Mouse (Mus musculus) neutrophil, adult 83 days (primary cell): ENCODE data around the gene Mms19. TPM values are rescaled to one million over a fixed set of nuclear protein-coding genes. Genes with fewer than 3 reads are reported as not detected.

Source experiments
- total RNA-seq, 2 experiments: library from RNA; stranded (reverse); gene quantifications; one replicate each; pipeline ENCODE4 v1.2.4; 2023

Gene Mms19
- total RNA-seq: 10 to 100 TPM; 42.8 to 43.7 TPM

DNA sequence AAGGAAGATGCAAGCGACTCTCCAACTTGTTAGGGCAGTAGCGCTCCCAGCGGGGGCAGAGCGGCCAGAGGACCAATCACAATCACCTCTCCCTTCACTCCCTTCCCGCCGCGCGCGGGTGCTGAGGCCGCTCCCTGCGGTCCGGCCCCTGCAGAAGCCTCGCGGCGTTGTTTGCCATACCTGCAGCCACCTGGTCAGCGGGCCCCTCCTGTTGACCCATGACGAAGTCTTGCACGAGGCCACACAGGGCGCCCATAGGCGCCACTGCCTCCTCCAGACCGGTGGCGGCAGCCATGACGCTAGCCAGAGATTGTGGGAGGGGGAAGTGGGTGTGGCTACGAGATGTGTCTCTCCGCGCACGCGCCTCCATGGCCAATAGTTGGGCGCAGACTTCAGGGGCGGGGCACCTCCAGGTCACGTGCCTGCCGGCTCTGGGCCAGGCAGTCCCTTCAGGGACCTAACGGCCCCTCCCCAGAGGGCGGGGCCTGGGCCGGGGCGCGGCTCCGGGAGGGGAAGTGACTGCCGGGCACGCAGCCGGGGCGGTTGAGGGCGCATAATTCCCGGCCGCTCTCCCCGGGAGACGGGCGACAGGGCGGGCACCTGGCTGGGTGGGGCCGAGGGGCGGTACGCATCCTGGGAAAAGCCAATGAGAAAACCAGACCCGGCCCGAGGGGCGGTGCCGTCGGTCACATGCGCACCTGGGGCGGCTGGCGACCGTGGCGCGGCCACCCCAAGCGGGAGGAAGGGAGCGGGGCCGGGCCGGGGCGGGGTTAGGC, at the start of gene Mms19:
Gene Mms19, minus strand, starts transcription at position 339 of the 776 bp plus-strand sequence.

DNA sequence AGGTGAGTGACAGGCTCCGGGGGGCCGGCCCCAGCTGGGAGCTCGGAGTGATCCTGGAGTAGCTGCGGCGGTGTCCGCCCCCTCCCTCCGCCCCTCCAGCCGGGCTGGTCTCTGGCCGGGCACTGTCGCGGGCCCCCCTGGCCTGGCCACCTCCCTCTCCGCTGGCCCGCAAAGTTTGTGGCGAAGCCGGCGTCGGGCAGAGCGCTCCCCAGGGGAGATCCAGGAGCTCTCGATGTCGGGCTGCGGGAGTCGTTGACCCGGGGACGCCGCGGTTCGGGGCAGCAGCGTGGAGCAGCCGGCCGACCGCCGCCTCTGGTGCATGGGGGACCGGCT, 604 bp upstream of the Mms19 start, which contains the start of gene Ubtd1:
Gene Ubtd1, plus strand, starts transcription at position 169 of the 333 bp plus-strand sequence.

DNA sequence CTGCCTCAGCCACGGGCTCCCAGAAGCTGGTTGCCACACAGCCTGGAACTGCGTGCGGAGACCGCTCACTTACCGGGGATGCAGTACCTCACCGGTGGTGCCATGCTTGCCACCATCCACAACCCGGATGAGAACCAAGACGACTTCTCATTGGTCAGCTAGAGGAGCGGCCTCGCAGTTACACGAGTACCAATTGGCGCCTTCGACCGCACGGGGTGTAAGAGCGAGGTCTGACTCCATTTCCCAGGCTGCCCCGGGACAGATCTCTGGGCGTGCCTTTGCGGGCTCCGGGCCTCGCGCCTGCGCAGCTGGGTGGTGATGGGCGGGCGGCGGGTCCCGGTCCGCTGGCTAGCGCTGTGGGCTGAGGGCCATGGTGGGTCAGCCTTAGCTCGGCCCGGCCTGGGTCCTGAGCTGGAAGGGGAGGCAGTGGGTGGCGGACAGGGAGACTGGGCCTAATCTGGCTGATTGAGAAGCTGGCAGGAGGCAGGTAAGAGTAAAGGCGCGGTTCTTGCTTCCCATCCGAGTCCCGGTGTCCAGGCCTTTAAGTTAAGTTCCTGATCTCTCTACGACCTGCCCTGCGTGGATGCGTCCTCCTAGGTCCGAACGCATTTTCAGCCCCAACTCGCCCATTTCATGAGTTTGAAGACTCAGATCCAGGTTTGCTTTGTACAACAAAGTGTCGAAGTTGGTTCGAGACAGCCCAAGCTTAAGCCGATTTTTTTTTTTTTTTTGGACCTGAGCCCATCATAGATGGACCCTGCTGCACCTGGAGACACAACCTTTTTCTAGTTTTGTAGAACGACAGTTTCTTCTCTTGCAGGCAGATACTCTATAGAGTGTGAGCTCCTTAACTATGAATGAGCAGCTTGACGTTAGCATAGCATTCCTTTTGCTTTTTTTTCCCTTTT, 47.5 kb downstream of the Mms19 start, which contains the start of the genes Exosc1 and Zdhhc16:
Gene Exosc1, minus strand, starts transcription at position 245 of the 908 bp plus-strand sequence.
Gene Zdhhc16, plus strand, starts transcription at position 302 of the 908 bp plus-strand sequence.

DNA sequence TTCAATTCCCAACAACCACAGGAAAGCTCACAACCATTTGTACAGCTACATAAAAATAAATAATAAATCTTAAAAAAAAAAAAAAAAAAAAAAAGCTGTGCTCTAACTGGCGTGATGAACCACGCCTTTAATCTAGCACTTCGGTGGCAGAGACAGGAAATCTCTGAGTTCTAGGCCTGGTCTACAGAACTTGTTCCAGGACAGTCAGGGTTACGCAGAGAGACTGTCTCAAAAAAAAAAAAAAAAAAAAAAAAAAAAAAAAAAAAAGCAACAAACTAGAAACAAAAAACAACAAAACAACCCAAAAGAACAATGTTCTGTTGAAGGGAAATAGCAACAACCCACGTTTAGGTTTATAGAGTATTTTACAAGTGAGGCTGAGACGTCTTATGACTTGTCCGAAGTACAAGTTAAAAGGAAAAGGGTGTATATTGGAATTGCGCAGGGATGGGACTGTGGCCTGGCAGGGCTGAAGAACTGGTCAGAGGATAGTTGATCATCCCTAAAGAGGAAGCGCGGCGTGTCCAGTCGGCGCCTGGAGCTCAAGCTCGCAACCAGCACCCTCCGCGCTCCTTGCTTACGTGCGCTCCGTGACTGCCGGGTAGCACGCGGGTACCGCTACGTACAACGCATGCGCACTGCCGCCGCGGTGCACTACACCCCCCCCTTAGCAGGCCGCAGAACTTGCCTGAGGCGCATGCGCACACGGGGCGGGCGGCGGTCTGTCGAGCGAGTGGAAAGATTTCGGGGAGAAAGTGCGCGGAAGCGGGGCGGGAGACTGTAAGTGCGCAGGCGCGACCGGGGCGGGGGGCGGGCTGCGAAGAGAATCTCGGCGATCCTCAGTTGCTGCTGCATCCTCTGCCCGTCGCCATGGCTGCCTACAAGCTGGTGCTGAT, 69.5 kb downstream of the Mms19 start, which contains the start of gene Pgam1:
Gene Pgam1, plus strand, starts transcription at position 746 of the 896 bp plus-strand sequence.

DNA sequence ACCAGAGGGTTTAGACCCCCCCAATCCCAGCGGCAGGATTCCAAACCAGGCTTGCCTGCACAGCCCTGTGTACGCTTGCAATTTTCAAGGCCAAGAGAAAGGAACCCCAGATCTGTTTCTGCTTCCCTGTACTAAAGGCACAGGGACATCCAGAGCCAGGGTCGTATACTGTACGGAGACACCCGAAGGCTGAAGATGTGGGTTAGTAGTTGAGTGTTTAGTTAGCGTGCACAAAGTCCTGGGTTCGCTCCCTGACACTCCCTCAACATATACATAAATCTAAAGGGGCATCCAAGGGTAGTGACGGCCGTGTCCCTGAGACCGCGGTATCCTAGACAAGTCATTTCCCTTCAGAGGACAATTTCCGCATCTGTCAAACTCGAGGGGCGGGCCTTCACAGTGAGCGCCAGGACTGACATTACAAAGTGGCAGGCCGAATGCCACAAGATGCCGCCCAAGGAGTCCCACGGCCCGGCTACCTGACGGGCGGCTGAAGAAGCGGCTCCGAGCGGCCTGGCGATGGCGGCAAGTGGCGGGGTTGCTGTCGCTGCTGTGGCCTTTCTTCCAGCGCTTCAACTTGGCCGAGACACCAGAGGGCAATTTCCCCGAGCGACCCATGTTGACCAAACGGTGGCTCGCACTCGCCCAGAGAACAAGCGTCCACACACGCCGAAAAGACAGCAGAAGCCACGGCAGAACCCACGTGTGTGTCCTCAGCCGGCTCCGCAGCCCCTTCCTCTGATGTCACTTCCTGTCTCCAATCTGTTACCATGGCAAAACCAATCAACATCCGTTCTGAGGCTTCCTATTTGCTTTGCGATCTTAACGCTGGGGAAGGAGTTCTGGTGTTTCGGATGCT, 85.3 kb downstream of the Mms19 start, which contains the start of gene Rrp12:
Gene Rrp12, minus strand, starts transcription at position 714 of the 859 bp plus-strand sequence.

Other genes starting within 250 kb of the Mms19 start
- under 1 TPM; 0.28 to 0.31 TPM for gene Slit1, start 237.5 kb downstream of the Mms19 start, total RNA-seq
- 10 to 100 TPM; 58.5 to 68.0 TPM for gene Arhgap19, start 179.1 kb downstream of the Mms19 start, total RNA-seq
- gene Frat1, start 151.2 kb downstream of the Mms19 start, total RNA-seq: 10 to 100 TPM; 29.6 to 30.9 TPM
- 10 to 100 TPM; 38.2 to 40.3 TPM for gene Frat2, start 133.0 kb downstream of the Mms19 start, total RNA-seq
- gene Rrp12, start 85.0 kb downstream of the Mms19 start, total RNA-seq: 1 to 10 TPM; 7.5 to 9.1 TPM
- 100 to 1,000 TPM; 268 to 278 TPM for gene Pgam1, start 69.2 kb downstream of the Mms19 start, total RNA-seq
- gene Exosc1, start 47.7 kb downstream of the Mms19 start, total RNA-seq: 10 to 100 TPM; 11.4 to 16.7 TPM
- gene Zdhhc16, start 47.7 kb downstream of the Mms19 start, total RNA-seq: 10 to 100 TPM; 29.7 to 31.7 TPM
- gene Ubtd1, start 606 bp upstream of the Mms19 start, total RNA-seq: 10 to 100 TPM; 34.6 to 36.8 TPM
- not detected for gene Ankrd2, start 54.8 kb upstream of the Mms19 start, total RNA-seq
- gene Hoga1, start 64.5 kb upstream of the Mms19 start, total RNA-seq: under 1 TPM; 0.28 to 0.64 TPM
- not detected for gene 4933411K16Rik, start 71.1 kb upstream of the Mms19 start, total RNA-seq
- under 1 TPM in 1 of 2 experiments, not detected in 1; 0.37 TPM for gene Morn4, start 105.2 kb upstream of the Mms19 start, total RNA-seq
- 10 to 100 TPM; 27.0 to 28.8 TPM for gene Pi4k2a, start 109.3 kb upstream of the Mms19 start, total RNA-seq
- under 1 TPM; 0.55 to 0.66 TPM for gene Avpi1, start 147.9 kb upstream of the Mms19 start, total RNA-seq
- gene Marveld1, start 166.2 kb upstream of the Mms19 start, total RNA-seq: 10 to 100 TPM; 15.9 to 16.1 TPM
- 10 to 100 TPM; 67.1 to 72.4 TPM for gene Zfyve27, start 182.8 kb upstream of the Mms19 start, total RNA-seq
- gene Sfrp5, start 221.1 kb upstream of the Mms19 start, total RNA-seq: not detected